Mouse (Mus musculus): Measurements from ENCODE around the gene Ehd2. TPM values are rescaled to one million over a fixed set of nuclear protein-coding genes. Genes with fewer than 3 reads are reported as not detected.

Ehd2 gene
- total RNA-seq, 2 experiments from 2014 or later: 6.7 to 7.3 TPM

- DNase-seq (ENCODE audit: low spot score in 2 of 2): no peak
- no peak overlapping the region for H3K27ac ChIP-seq
- no peak for TF ChIP-seq CTCF (conservative IDR thresholded peaks at IDR 0.05)
- no peak overlapping the region for H3K4me3 ChIP-seq
Observed at GRCm38 (mm10) chr7:15950008-15950407, 17.4 kb downstream of the Ehd2 start.

- no peak for TF ChIP-seq CTCF (conservative IDR thresholded peaks at IDR 0.05)
- no peak overlapping the region for H3K27ac ChIP-seq
- H3K4me3 ChIP-seq: no peak overlapping the region
- DNase-seq (ENCODE audit: low spot score in 2 of 2): no peak
Observed at GRCm38 (mm10) chr7:15949216-15949790, 18.1 kb downstream of the Ehd2 start.

- TF ChIP-seq CTCF (conservative IDR thresholded peaks at IDR 0.05): peak; percentile 87
- H3K27ac ChIP-seq: peak overlapping the region; percentile 43; the same call in 1 of the 2 replicates
- peak; percentile 41 to 70 for DNase-seq (ENCODE audit: low spot score in 2 of 2)
- H3K4me3 ChIP-seq: peak overlapping the region; percentile 40
Observed at GRCm38 (mm10) chr7:15948381-15948941, 18.9 kb downstream of the Ehd2 start.

GRCm38 (mm10) chr7:15947653-15948260, 19.6 kb downstream of the Ehd2 start:
- Histone ChIP-seq H3K27ac (peak overlapping the region; percentile 43; the same call in 1 of the 2 replicates), H3K4me3 (no peak overlapping the region; the same call in 1 of the 2 replicates)
- no peak for DNase-seq (ENCODE audit: low spot score in 2 of 2)
- TF ChIP-seq CTCF (conservative IDR thresholded peaks at IDR 0.05): no peak

- Histone ChIP-seq H3K4me3 (peak within 1 kb of the TSS; percentile 77), H3K27ac (peak within 1 kb of the TSS; percentile 98)
- no peak for TF ChIP-seq CTCF (conservative IDR thresholded peaks at IDR 0.05)
- peak; percentile 90 to 93 for DNase-seq (ENCODE audit: low spot score in 2 of 2)
Observed at GRCm38 (mm10) chr7:15945721-15946536, 21.4 kb downstream of the Ehd2 start, which contains the start of gene Nop53. TSS of gene Nop53 (minus strand) at chr7:15946074.

- Histone ChIP-seq H3K27ac (peak overlapping the region; percentile 98), H3K4me3 (peak overlapping the region; percentile 77)
- no peak for DNase-seq (ENCODE audit: low spot score in 2 of 2)
- no peak for TF ChIP-seq CTCF (conservative IDR thresholded peaks at IDR 0.05)
Observed at GRCm38 (mm10) chr7:15945211-15945610, 22.2 kb downstream of the Ehd2 start.

- peak overlapping the region; percentile 4; the same call in 1 of the 2 replicates for H3K4me3 ChIP-seq
- DNase-seq (ENCODE audit: low spot score in 2 of 2): no peak
- TF ChIP-seq CTCF (conservative IDR thresholded peaks at IDR 0.05): no peak
- H3K27ac ChIP-seq: no peak overlapping the region
Observed at GRCm38 (mm10) chr7:15944311-15944710, 23.1 kb downstream of the Ehd2 start.

GRCm38 (mm10) chr7:15938621-15939020, 28.7 kb downstream of the Ehd2 start:
- no peak for TF ChIP-seq CTCF (conservative IDR thresholded peaks at IDR 0.05)
- no peak for DNase-seq (ENCODE audit: low spot score in 2 of 2)
- no peak overlapping the region for H3K4me3 ChIP-seq
- no peak overlapping the region for H3K27ac ChIP-seq

GRCm38 (mm10) chr7:15937491-15937890, 29.9 kb downstream of the Ehd2 start:
- no peak for DNase-seq (ENCODE audit: low spot score in 2 of 2)
- no peak for TF ChIP-seq CTCF (conservative IDR thresholded peaks at IDR 0.05)
- H3K27ac ChIP-seq: no peak overlapping the region
- H3K4me3 ChIP-seq: no peak overlapping the region

GRCm38 (mm10) chr7:15933437-15934359, 33.7 kb downstream of the Ehd2 start:
- Histone ChIP-seq H3K27ac (peak overlapping the region; percentile 78), H3K4me3 (no peak overlapping the region)
- peak; percentile 60 to 61 for DNase-seq (ENCODE audit: low spot score in 2 of 2)
- no peak for TF ChIP-seq CTCF (conservative IDR thresholded peaks at IDR 0.05)

GRCm38 (mm10) chr7:15931635-15932034, 35.7 kb downstream of the Ehd2 start:
- H3K27ac ChIP-seq: no peak overlapping the region
- DNase-seq (ENCODE audit: low spot score in 2 of 2): no peak
- no peak overlapping the region for H3K4me3 ChIP-seq
- no peak for TF ChIP-seq CTCF (conservative IDR thresholded peaks at IDR 0.05)

GRCm38 (mm10) chr7:15930543-15930942, 36.8 kb downstream of the Ehd2 start:
- H3K4me3 ChIP-seq: no peak overlapping the region
- no peak for DNase-seq (ENCODE audit: low spot score in 2 of 2)
- TF ChIP-seq CTCF (conservative IDR thresholded peaks at IDR 0.05): peak; percentile 55
- H3K27ac ChIP-seq: no peak overlapping the region

Data from layer of hippocampus, adult 2 months (tissue).